Comparison of ENCODE assay signal across 13 mouse cellular contexts in genomic region chr2:20618396-20618795, GRCm38 (mm10).
DNase-seq lines count a peak whose midpoint lies in the region; ATAC-seq lines count a peak whose summit lies in the region.
"Had no signal": no experiment of that assay in that cellular context is flagged by ENCODE, and none has a peak within 500 bp of the region (broad histone marks: within the 10 kb centered on the region; RNA-seq: fewer than 3 reads in every experiment).

No protein-coding gene starts in this region.

- peak; percentile 12 for DNase-seq in cerebellum, adult 11-12 months
- DNase-seq in cerebellum, adult 8-10 months, result no peak
- no peak for DNase-seq in frontal cortex, adult 2 months (ENCODE audit: extremely low spot score in 1 of 2, low spot score in 1 of 2)
- DNase-seq in gastrocnemius, postnatal 25 days, result peak; percentile 41
- DNase-seq in gastrocnemius, postnatal 10 days, result no peak
- peak; percentile 55 for DNase-seq in brain, adult 2 months (ENCODE audit: low read depth, low spot score)
- DNase-seq in layer of hippocampus, postnatal 14 days (ENCODE audit: low spot score in 2 of 2), result no peak
- DNase-seq: adrenal gland, postnatal 10 days; heart, postnatal 36 days; kidney, adult 2 months had no signal

- peak; percentile 20; the same call in 1 of the 2 replicates for ATAC-seq in frontal cortex, adult (ENCODE audit: low TSS enrichment)
- ATAC-seq: forebrain, embryonic 14.5 days; intestine, embryonic 16.5 days had no signal

Comparison
In these comparisons a context has a peak if more than half of its experiments do, and no peak if none do; other contexts are left out.
1. DNase-seq: peak in cerebellum, adult 11-12 months (single experiment), gastrocnemius, postnatal 25 days (single experiment) and brain, adult 2 months (single experiment); none in cerebellum, adult 8-10 months (single experiment), frontal cortex, adult 2 months (0 of 2), gastrocnemius, postnatal 10 days (single experiment) and layer of hippocampus, postnatal 14 days (0 of 2).